Mouse (Mus musculus) bone marrow, adult 2 months (tissue): ENCODE data around the gene Rbm44. TPM values are rescaled to one million over a fixed set of nuclear protein-coding genes. Genes with fewer than 3 reads are reported as not detected.

Experiments used
- H3K27ac ChIP-seq: fragments of 200-500 bp; 2 replicates; pipeline ENCODE4 v1.5.1; 2012; ENCODE audit warnings: low read depth, mild to moderate bottlenecking, control low read depth, inconsistent platforms, low read length; ENCODE audit not compliant: control insufficient read depth, poor library complexity, insufficient read depth
- H3K4me1 ChIP-seq: fragments of 200-500 bp; 2 replicates; pipeline ENCODE4 v1.6.1; 2011; ENCODE audit warnings: low read length; ENCODE audit not compliant: control insufficient read depth, insufficient read depth
- H3K4me3 ChIP-seq: fragments of 200-500 bp; replicated peaks from 2 replicates; pipeline ENCODE3; 2011; ENCODE audit warnings: mild to moderate bottlenecking, low read depth, low read length, control low read depth; ENCODE audit not compliant: control insufficient read depth
- CTCF ChIP-seq: fragments of 200-500 bp; IDR thresholded peaks from 2 replicates; pipeline ENCODE4 v1.5.1; 2011; ENCODE audit warnings: low read length, control low read depth; ENCODE audit not compliant: control insufficient read depth, insufficient read depth
- POLR2A ChIP-seq: fragments of 200-500 bp; IDR thresholded peaks from 2 replicates; pipeline ENCODE4 v1.6.1; 2011; ENCODE audit warnings: low read depth, mild to moderate bottlenecking, control low read depth, low read length, borderline replicate concordance; ENCODE audit not compliant: control insufficient read depth
- WGBS: fragments of 180-500 bp; shearing (Covaris S2); methylation state at CpG from one replicate; pipeline ENCODE4 v1.1.7; 2018; 5-methylcytosine and 5-hydroxymethylcytosine counted together
- polyA plus RNA-seq: library from polyadenylated mRNA; stranded (reverse); fragments of >200 nt; gene quantifications from 2 replicates; pipeline ENCODE4 v1.2.4, GENCODE M21; 2011; ENCODE audit warnings: low replicate concordance; ENCODE audit not compliant: missing spikeins, insufficient read depth, insufficient read length

The Rbm44 gene
- polyA plus RNA-seq, 1 experiment = 11.0 TPM

DNA sequence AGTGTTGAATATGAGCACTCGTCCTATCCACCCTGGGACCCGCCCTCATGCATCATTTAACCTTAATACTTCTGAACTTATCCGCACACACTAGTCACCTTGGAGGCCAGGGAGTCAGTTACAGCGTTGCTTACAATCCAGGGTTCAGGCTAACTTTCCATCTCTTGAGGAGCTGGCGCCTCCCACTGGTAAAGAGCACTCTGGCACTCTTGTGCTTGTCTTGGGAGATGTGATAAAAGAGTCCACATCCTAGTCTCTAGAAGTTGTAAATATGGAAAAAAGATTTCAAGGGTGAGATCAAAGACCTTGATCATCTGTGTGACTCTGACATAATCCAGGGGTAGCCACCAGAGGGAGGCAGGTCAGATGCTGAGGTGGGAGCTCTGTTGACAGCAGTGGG, 37.3 kb upstream of the Rbm44 start:
- no peak for TF ChIP-seq POLR2A
- peak; percentile 21; the same call in 1 of the 2 replicates for TF ChIP-seq CTCF
- Histone ChIP-seq H3K4me1 (no peaks in the 10 kb centered on the region), H3K27ac (no peak overlapping the region), H3K4me3 (no peak overlapping the region)
- WGBS = 72% methylated on average over 5 of the region's 5 CpGs

GRCm38 (mm10) chr1:91109302-91109701, 35.6 kb upstream of the Rbm44 start:
- Histone ChIP-seq H3K4me1 (no peaks in the 10 kb centered on the region), H3K4me3 (no peak overlapping the region), H3K27ac (no peak overlapping the region)
- WGBS = 73% methylated on average over 4 of the region's 4 CpGs
- no peak for TF ChIP-seq POLR2A
- TF ChIP-seq CTCF = no peak

- Histone ChIP-seq H3K4me1 (no peaks in the 10 kb centered on the region), H3K4me3 (no peak overlapping the region), H3K27ac (no peak overlapping the region)
- 89% methylated on average over 14 of the region's 14 CpGs for whole genome bisulfite sequencing
- no peak for TF ChIP-seq POLR2A
- TF ChIP-seq CTCF = no peak
Observed at GRCm38 (mm10) chr1:91112171-91112570, 32.7 kb upstream of the Rbm44 start.

DNA sequence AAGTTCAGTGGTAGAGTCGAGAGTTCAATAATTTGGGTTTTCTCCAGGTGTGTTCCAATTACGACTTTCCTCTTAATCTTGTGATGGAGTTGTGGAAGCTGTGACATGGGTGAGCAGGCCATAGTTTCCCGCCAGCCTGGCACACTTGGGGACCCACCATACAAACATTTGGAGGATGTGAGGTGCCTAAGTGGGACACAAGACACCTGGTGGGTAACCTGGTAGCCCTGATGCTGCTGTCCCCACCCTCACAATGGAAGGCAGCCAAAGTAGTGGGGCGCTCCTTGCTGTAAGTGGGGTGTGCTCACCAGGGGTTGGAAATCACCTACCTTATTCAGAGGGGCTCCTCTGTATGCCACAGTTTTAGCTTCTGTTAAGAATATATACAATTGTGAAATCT, 32.3 kb upstream of the Rbm44 start:
- no peak overlapping the region for H3K4me3 ChIP-seq
- no peak for TF ChIP-seq POLR2A
- no peak overlapping the region for H3K27ac ChIP-seq
- no peaks in the 10 kb centered on the region for H3K4me1 ChIP-seq
- 85% methylated on average over 4 of the region's 4 CpGs for WGBS

DNA sequence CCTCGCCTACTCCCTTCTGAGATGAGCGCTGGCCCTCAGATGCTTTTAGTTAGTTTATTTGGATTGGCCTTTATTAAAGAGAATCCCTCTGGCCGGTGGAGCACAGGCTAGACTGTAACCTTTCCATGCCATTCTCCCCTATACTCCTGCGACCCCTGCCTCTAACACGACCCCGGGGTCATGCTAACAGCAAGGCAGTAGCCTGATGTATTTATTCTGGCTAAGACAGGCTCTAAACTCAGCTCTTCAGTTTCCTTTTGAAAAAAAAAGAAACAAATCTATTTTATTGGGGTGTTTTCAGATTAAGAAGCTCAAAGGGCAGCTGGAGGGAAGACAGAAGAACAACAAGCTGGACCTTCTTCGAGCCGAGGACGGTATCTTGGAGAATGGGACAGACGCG, 22.8 kb upstream of the Rbm44 start:
- no peaks in the 10 kb centered on the region for H3K4me1 ChIP-seq
- no peak overlapping the region for H3K27ac ChIP-seq
- TF ChIP-seq CTCF = no peak
- TF ChIP-seq POLR2A = no peak
- 88% methylated on average over 11 of the region's 11 CpGs for WGBS
- H3K4me3 ChIP-seq = no peak overlapping the region

GRCm38 (mm10) chr1:91123004-91123403, 21.9 kb upstream of the Rbm44 start:
- WGBS = 79% methylated on average over 5 of the region's 5 CpGs
- no peak overlapping the region for H3K27ac ChIP-seq
- H3K4me3 ChIP-seq = no peak overlapping the region
- no peaks in the 10 kb centered on the region for H3K4me1 ChIP-seq
- no peak for TF ChIP-seq CTCF
- TF ChIP-seq POLR2A = no peak

GRCm38 (mm10) chr1:91123466-91123865, 21.4 kb upstream of the Rbm44 start:
- H3K4me1 ChIP-seq = no peaks in the 10 kb centered on the region
- WGBS = 79% methylated on average over 3 of the region's 3 CpGs
- TF ChIP-seq POLR2A = no peak
- TF ChIP-seq CTCF = no peak
- no peak overlapping the region for H3K27ac ChIP-seq
- no peak overlapping the region for H3K4me3 ChIP-seq

GRCm38 (mm10) chr1:91128849-91129248, 16.0 kb upstream of the Rbm44 start:
- Histone ChIP-seq H3K27ac (no peak overlapping the region), H3K4me1 (no peaks in the 10 kb centered on the region), H3K4me3 (no peak overlapping the region)
- TF ChIP-seq POLR2A (no peak), CTCF (peak; percentile 23; the same call in 1 of the 2 replicates)
- WGBS = 83% methylated on average over 4 of the region's 4 CpGs

DNA sequence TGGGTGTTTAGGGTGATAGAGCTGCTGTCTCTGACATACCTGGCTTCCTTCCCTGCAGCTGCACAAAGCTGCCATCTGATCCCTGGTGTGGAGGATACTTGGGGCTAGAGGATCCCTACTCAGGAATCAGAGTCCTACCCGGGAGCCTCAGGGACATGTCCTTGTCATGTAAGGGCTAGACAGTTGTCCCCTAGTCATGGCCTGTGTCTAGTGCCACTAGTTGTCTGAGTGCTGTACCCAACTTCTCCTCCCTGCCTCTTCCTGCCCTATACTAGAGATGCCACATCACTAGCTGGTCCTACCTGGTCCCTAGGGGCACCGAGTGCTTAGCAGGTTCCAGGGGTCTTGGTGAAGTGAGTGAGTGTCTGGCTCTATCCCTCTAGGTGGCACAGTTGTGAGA, 7.9 kb upstream of the Rbm44 start:
- Histone ChIP-seq H3K27ac (no peak overlapping the region), H3K4me1 (no peaks in the 10 kb centered on the region), H3K4me3 (no peak overlapping the region)
- WGBS = 64% methylated on average over 2 of the region's 2 CpGs
- TF ChIP-seq CTCF (no peak), POLR2A (no peak)

DNA sequence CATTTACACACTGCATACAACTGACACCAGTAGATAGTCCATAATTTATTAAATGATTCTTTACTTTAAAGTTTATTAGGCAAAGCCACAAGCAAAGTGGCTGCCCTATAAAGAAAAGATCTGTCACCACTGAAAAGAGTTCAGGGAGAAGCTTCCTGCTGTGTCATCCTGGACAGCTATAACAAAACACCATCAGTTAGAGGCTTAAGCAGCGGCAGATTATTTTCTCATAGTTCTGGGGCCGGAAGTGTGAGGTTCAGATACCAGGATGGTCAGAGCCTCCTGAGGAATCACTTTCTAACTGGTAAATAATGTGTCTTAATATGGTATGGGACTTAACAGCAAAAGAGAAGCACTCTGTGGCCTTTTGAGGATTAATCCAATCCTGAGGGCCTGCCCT, 6.6 kb downstream of the Rbm44 start:
- H3K4me1 ChIP-seq = peaks cover 2% of the 10 kb centered on the region; the same call in 1 of the 2 replicates
- TF ChIP-seq CTCF (no peak), POLR2A (no peak)
- 41% methylated on average over 2 of the region's 2 CpGs for WGBS
- no peak overlapping the region for H3K27ac ChIP-seq
- no peak overlapping the region for H3K4me3 ChIP-seq
